Mouse (Mus musculus): ENCODE measurements at regions not wholly inside any gene's neighbourhood (a gene's known extent, or its start where the extent isn't known, plus 50 kb on each side); places are given as distances from the start of the nearest gene placed in this dataset.

GRCm38 (mm10) chr17:44336842-44337241, 148.5 kb downstream of the Clic5 start:
- TF ChIP-seq CTCF (IDR thresholded peaks at IDR 0.05; ENCODE audit: low read depth) (no peak), EP300 (IDR thresholded peaks at IDR 0.05; ENCODE audit: low read depth) (no peak)
